19 mouse cellular contexts compared by ENCODE assay signal in the genomic region with DNA sequence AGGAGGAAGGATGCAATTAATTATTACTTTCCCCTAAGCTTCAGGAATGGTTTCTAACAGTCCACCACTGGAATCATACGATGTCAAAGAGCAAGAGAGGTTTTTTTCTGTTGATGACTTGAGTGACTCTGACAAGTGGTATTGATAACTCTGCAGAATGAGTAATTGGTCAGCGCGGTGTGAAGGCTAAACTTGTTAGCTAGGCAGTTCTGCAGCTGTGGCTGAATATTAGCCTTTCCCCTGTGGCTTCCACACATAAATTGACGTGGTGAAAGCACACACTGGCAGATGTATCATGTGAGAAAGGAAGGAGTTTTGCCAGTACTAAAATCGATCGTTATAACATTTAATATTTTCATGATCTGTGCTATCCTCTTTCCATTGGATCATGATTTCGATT.
DNase-seq lines count a peak whose midpoint lies in the region; ATAC-seq and TF ChIP-seq lines count a peak whose summit lies in the region.
"Had no signal": no experiment of that assay in that cellular context is flagged by ENCODE, and none has a peak within 500 bp of the region (broad histone marks: within the 10 kb centered on the region; RNA-seq: fewer than 3 reads in every experiment).

No protein-coding gene starts in this region.

- ATAC-seq in hindbrain, embryonic 12.5 days (ENCODE audit: low FRiP score), result peak; percentile 44; the same call in 1 of the 2 replicates
- ATAC-seq in midbrain, embryonic 14.5 days (ENCODE audit: low FRiP score, low TSS enrichment), result no peak
- ATAC-seq in midbrain, embryonic 13.5 days, result no peak
- ATAC-seq in midbrain, postnatal 0 days (ENCODE audit: low FRiP score), result no peak
- ATAC-seq: forebrain, embryonic 15.5 days had no signal

- H3K27ac ChIP-seq in hindbrain, embryonic 12.5 days, result no peak overlapping the region
- no peak overlapping the region for H3K27ac ChIP-seq in hindbrain, embryonic 10.5 days
- H3K27ac ChIP-seq in midbrain, embryonic 14.5 days (replicated peaks; ENCODE audit: low read depth, low read length), result no peak overlapping the region
- no peak overlapping the region for H3K27ac ChIP-seq in midbrain, embryonic 13.5 days
- H3K27ac ChIP-seq in midbrain, postnatal 0 days (ENCODE audit: low read depth, low read length), result no peak overlapping the region
- H3K27ac ChIP-seq: embryonic facial prominence, embryonic 12.5 days; forebrain, embryonic 15.5 days; heart, adult 2 months; heart, embryonic 15.5 days; hindbrain, embryonic 15.5 days had no signal

- H3K27me3 ChIP-seq in hindbrain, embryonic 12.5 days, result peaks cover 6% of the 10 kb centered on the region; the same call in 1 of the 2 replicates
- H3K27me3 ChIP-seq in hindbrain, embryonic 10.5 days (ENCODE audit: insufficient read depth, poor library complexity, severe bottlenecking), result peaks cover 19% of the 10 kb centered on the region
- H3K27me3 ChIP-seq in midbrain, embryonic 14.5 days (ENCODE audit: control insufficient read depth, insufficient read depth, low read length), result peaks cover 12% of the 10 kb centered on the region; the same call in 1 of the 2 replicates
- H3K27me3 ChIP-seq in midbrain, embryonic 13.5 days, result peaks cover 59% of the 10 kb centered on the region
- H3K27me3 ChIP-seq in midbrain, postnatal 0 days (ENCODE audit: insufficient read depth, low read length), result no peaks in the 10 kb centered on the region
- H3K27me3 ChIP-seq: CH12.LX; embryonic facial prominence, embryonic 12.5 days; forebrain, embryonic 15.5 days; heart, embryonic 15.5 days; hindbrain, embryonic 15.5 days had no signal

- 64% methylated on average over 7 of the region's 7 CpGs for WGBS in hindbrain, embryonic 12.5 days
- 66% methylated on average over 7 of the region's 7 CpGs for WGBS in hindbrain, embryonic 10.5 days
- 55% methylated on average over 7 of the region's 7 CpGs for WGBS in midbrain, embryonic 14.5 days
- WGBS in midbrain, embryonic 13.5 days, result 63% methylated on average over 7 of the region's 7 CpGs
- WGBS in midbrain, postnatal 0 days, result 56% methylated on average over 7 of the region's 7 CpGs

- no peak overlapping the region for H3K4me2 ChIP-seq in hindbrain, embryonic 12.5 days (replicated peaks)
- H3K4me2 ChIP-seq in midbrain, embryonic 14.5 days (ENCODE audit: low read length), result no peak overlapping the region
- no peak overlapping the region for H3K4me2 ChIP-seq in midbrain, embryonic 13.5 days (replicated peaks)
- H3K4me2 ChIP-seq in midbrain, postnatal 0 days (ENCODE audit: low read depth, low read length, poor library complexity, severe bottlenecking), result no peak overlapping the region
- H3K4me2 ChIP-seq: embryonic facial prominence, embryonic 12.5 days; forebrain, embryonic 15.5 days; heart, embryonic 11.5 days; heart, embryonic 15.5 days; hindbrain, embryonic 15.5 days had no signal

- H3K4me1 ChIP-seq in hindbrain, embryonic 12.5 days, result peaks cover 6% of the 10 kb centered on the region; the same call in 1 of the 2 replicates
- H3K4me1 ChIP-seq in hindbrain, embryonic 10.5 days (replicated peaks), result peaks cover 28% of the 10 kb centered on the region
- H3K4me1 ChIP-seq in midbrain, embryonic 14.5 days (ENCODE audit: control insufficient read depth, insufficient read depth, low read length), result peaks cover 6% of the 10 kb centered on the region; the same call in 1 of the 2 replicates
- no peaks in the 10 kb centered on the region; the same call in 1 of the 2 replicates for H3K4me1 ChIP-seq in midbrain, embryonic 13.5 days (replicated peaks)
- H3K4me1 ChIP-seq in midbrain, postnatal 0 days (ENCODE audit: insufficient read depth, low read length), result no peaks in the 10 kb centered on the region
- H3K4me1 ChIP-seq: embryonic facial prominence, embryonic 12.5 days; forebrain, embryonic 15.5 days; heart, embryonic 15.5 days; hindbrain, embryonic 15.5 days had no signal

- no peaks in the 10 kb centered on the region for H3K36me3 ChIP-seq in hindbrain, embryonic 12.5 days
- H3K36me3 ChIP-seq in hindbrain, embryonic 10.5 days, result no peaks in the 10 kb centered on the region
- H3K36me3 ChIP-seq in midbrain, embryonic 14.5 days (ENCODE audit: control insufficient read depth, insufficient read depth, low read length), result no peaks in the 10 kb centered on the region
- H3K36me3 ChIP-seq in midbrain, embryonic 13.5 days, result no peaks in the 10 kb centered on the region
- no peaks in the 10 kb centered on the region for H3K36me3 ChIP-seq in midbrain, postnatal 0 days (ENCODE audit: insufficient read depth, low read length)
- H3K36me3 ChIP-seq: embryonic facial prominence, embryonic 12.5 days; forebrain, embryonic 15.5 days; heart, embryonic 15.5 days; hindbrain, embryonic 15.5 days had no signal

- H3K9ac ChIP-seq in hindbrain, embryonic 12.5 days, result no peak overlapping the region
- no peak overlapping the region for H3K9ac ChIP-seq in midbrain, embryonic 14.5 days (replicated peaks; ENCODE audit: low read length)
- H3K9ac ChIP-seq in midbrain, embryonic 13.5 days (replicated peaks), result no peak overlapping the region
- H3K9ac ChIP-seq in midbrain, postnatal 0 days (replicated peaks; ENCODE audit: low read length, poor library complexity, severe bottlenecking), result no peak overlapping the region
- H3K9ac ChIP-seq: embryonic facial prominence, embryonic 12.5 days; forebrain, embryonic 15.5 days; heart, embryonic 15.5 days; hindbrain, embryonic 15.5 days had no signal

- H3K4me3 ChIP-seq in hindbrain, embryonic 12.5 days, result no peak overlapping the region
- no peak overlapping the region for H3K4me3 ChIP-seq in hindbrain, embryonic 10.5 days
- no peak overlapping the region for H3K4me3 ChIP-seq in midbrain, embryonic 14.5 days (replicated peaks; ENCODE audit: low read depth, low read length)
- H3K4me3 ChIP-seq in midbrain, embryonic 13.5 days (replicated peaks), result no peak overlapping the region
- no peak overlapping the region for H3K4me3 ChIP-seq in midbrain, postnatal 0 days (ENCODE audit: low read depth, low read length)
- H3K4me3 ChIP-seq: embryonic facial prominence, embryonic 12.5 days; forebrain, embryonic 15.5 days; heart, adult 2 months; heart, embryonic 15.5 days; hindbrain, embryonic 15.5 days had no signal

- intact Hi-C loops in left cerebral cortex, postnatal 4 days (cut with DNase I), result no loop called here

- no peaks in the 10 kb centered on the region for H3K9me3 ChIP-seq in hindbrain, embryonic 12.5 days (replicated peaks)
- H3K9me3 ChIP-seq in hindbrain, embryonic 10.5 days, result no peaks in the 10 kb centered on the region
- no peaks in the 10 kb centered on the region for H3K9me3 ChIP-seq in midbrain, embryonic 14.5 days (ENCODE audit: control insufficient read depth, low read length)
- H3K9me3 ChIP-seq in midbrain, embryonic 13.5 days, result no peaks in the 10 kb centered on the region
- H3K9me3 ChIP-seq in midbrain, postnatal 0 days (ENCODE audit: low read length), result no peaks in the 10 kb centered on the region
- H3K9me3 ChIP-seq: embryonic facial prominence, embryonic 12.5 days; forebrain, embryonic 15.5 days; heart, embryonic 15.5 days; hindbrain, embryonic 15.5 days had no signal

- no peak for DNase-seq in hindbrain, embryonic 10.5 days (ENCODE audit: low spot score)
- peak; percentile 35 for DNase-seq in midbrain, embryonic 14.5 days
- DNase-seq in midbrain, postnatal 0 days (ENCODE audit: low spot score), result peak; percentile 15
- no peak for DNase-seq in left cerebral cortex, postnatal 4 days
- no peak for DNase-seq in lung, postnatal 10 days
- DNase-seq: adrenal gland, adult 2 months; adrenal gland, postnatal 25 days; cerebellum, adult 2 months; cerebellum, postnatal 10 days; heart, adult 2 months; heart, postnatal 14 days had no signal

- no peak for TF ChIP-seq CTCF in midbrain, postnatal 0 days (IDR thresholded peaks at IDR 0.05)

Comparison
In these comparisons a context has a peak if more than half of its experiments do, and no peak if none do; other contexts are left out.
1. DNase-seq: peak in midbrain, embryonic 14.5 days (single experiment) and midbrain, postnatal 0 days (single experiment); none in hindbrain, embryonic 10.5 days (single experiment), left cerebral cortex, postnatal 4 days (single experiment) and lung, postnatal 10 days (single experiment).